Mouse (Mus musculus) liver, embryonic 16.5 days (tissue): Measurements from ENCODE around the gene Obscn. TPM values are rescaled to one million over a fixed set of nuclear protein-coding genes. Genes with fewer than 3 reads are reported as not detected.

Experiments used
- ATAC-seq: fragments of 200-750 bp; cut with Nextera tagmentation; 2 replicates; pipeline ENCODE4 v1.8.0; 2017; ENCODE audit warnings: low read depth, mild to moderate bottlenecking, moderate number of reproducible peaks, moderate library complexity
- H3K27ac ChIP-seq: fragments of 300-500 bp; sonication (generic); 2 replicates; pipeline ENCODE4 v1.5.1; 2014; ENCODE audit warnings: mild to moderate bottlenecking, low read length
- H3K27me3 ChIP-seq: fragments of 300-500 bp; sonication (generic); 2 replicates; pipeline ENCODE4 v1.6.1; 2014; ENCODE audit warnings: low read depth, low read length, mixed read lengths; ENCODE audit not compliant: control insufficient read depth, insufficient read depth
- H3K36me3 ChIP-seq: fragments of 300-500 bp; sonication (generic); 2 replicates; pipeline ENCODE4 v1.6.1; 2014; ENCODE audit warnings: mild to moderate bottlenecking; ENCODE audit not compliant: control insufficient read depth, insufficient read depth
- H3K4me1 ChIP-seq: fragments of 300-500 bp; sonication (generic); 2 replicates; pipeline ENCODE4 v1.6.1; 2014; ENCODE audit warnings: low read depth, low read length, mixed read lengths; ENCODE audit not compliant: control insufficient read depth
- H3K4me2 ChIP-seq: fragments of 300-500 bp; sonication (generic); 2 replicates; pipeline ENCODE4 v1.6.1; 2014; ENCODE audit warnings: low read depth, low read length, mixed read lengths
- H3K4me3 ChIP-seq: fragments of 300-500 bp; sonication (generic); 2 replicates; pipeline ENCODE4 v1.5.1; 2014; ENCODE audit warnings: low read depth, mild to moderate bottlenecking, low read length
- H3K9ac ChIP-seq: fragments of 300-500 bp; sonication (generic); 2 replicates; pipeline ENCODE4 v1.6.1; 2014; ENCODE audit warnings: low read depth, low read length
- H3K9me3 ChIP-seq: fragments of 300-500 bp; sonication (generic); replicated peaks from 2 replicates; pipeline ENCODE4 v1.6.1; 2016; ENCODE audit warnings: low read length; ENCODE audit not compliant: control insufficient read depth
- WGBS: fragments of 180-500 bp; shearing (Covaris S2); extraction: QIAGEN DNeasy Blood & Tissue Kit; methylation state at CpG from one replicate; pipeline ENCODE4 v1.1.7; 2014; ENCODE audit not compliant: insufficient replicate concordance; 5-methylcytosine and 5-hydroxymethylcytosine counted together
- polyA plus RNA-seq: library from polyadenylated mRNA; unstranded; fragments of >200 nt; fragmentation: Nextera tagmentation; extraction: Ambion mirVana; gene quantifications from 2 replicates; pipeline ENCODE4 v1.2.1, GENCODE M21; 2015

Obscn gene
- polyA plus RNA-seq, 1 experiment from 2014 or later = 0.34 TPM

DNA sequence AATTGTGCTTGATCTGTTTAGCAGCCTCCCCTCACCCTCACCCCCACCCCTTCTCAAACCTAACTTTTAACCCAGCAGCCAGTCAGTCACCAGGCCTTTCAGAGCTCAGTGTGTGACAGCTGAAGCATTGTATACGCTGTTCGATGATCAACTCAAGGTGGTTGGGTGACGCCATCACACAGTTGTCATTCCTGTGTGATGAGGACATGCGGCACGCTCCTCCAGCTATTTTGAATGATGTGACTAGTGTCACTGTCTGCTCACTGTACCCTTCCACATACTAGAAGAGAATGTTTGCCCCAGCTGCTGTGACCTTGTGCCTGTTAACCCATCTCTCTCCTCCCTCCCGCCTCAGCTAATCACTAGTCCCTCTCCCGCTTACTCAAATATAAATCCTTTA is 18.0 kb upstream of the Obscn start:
- H3K9ac ChIP-seq = no peak overlapping the region
- 89% methylated on average over 7 of the region's 7 CpGs for WGBS
- H3K27ac ChIP-seq = no peak overlapping the region
- H3K4me1 ChIP-seq = no peaks in the 10 kb centered on the region
- no peaks in the 10 kb centered on the region for H3K27me3 ChIP-seq
- no peak overlapping the region for H3K4me3 ChIP-seq
- no peak overlapping the region for H3K4me2 ChIP-seq
- ATAC-seq = no peak
- no peaks in the 10 kb centered on the region for H3K9me3 ChIP-seq
- H3K36me3 ChIP-seq = peaks cover 33% of the 10 kb centered on the region

DNA sequence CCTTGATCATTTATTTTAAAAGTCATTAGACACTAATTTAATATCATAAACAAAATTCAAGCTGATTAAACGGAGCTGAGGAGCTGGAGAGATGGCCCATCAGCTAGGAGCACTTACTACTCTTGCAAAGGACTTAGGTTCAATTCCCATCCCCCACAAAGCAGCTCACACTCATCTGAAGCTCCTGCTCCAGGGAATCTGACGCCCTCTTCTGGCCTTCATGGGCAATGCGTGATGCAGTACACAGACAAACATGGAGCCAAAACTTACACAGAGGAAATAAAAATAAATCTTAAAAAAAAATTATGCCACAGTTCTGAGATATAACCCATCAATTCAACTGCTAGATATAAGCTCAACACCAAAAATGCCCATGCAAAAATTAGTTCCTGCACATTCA is 15.5 kb upstream of the Obscn start:
- 22% methylated on average over 3 of the region's 3 CpGs for WGBS
- no peaks in the 10 kb centered on the region for H3K4me1 ChIP-seq
- no peak overlapping the region for H3K4me2 ChIP-seq
- H3K4me3 ChIP-seq = no peak overlapping the region
- ATAC-seq = no peak
- H3K27ac ChIP-seq = no peak overlapping the region
- H3K27me3 ChIP-seq = no peaks in the 10 kb centered on the region
- H3K9me3 ChIP-seq = no peaks in the 10 kb centered on the region
- no peak overlapping the region for H3K9ac ChIP-seq
- H3K36me3 ChIP-seq = peaks cover 10% of the 10 kb centered on the region

DNA sequence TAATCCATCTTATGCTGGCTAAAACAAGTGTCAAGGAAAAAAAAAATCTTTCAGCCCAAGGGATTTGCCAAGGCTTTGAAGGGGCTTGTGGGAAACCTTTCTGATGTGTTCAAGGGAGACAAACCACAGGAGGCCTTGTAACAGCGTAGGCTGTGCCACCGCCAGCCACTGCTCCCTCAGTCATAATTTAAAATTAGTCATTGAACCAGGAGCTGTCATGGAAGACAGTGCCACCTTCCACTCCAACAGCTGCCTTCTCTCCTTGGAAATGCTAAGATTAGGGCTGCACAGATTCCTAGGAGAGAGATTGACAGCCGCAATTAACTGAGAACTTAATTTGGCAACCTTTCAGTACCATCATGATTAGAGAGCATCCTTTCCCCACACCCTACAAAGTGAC is 13.1 kb upstream of the Obscn start:
- Histone ChIP-seq H3K27ac (no peak overlapping the region), H3K4me3 (no peak overlapping the region), H3K36me3 (no peaks in the 10 kb centered on the region), H3K4me2 (no peak overlapping the region), H3K4me1 (no peaks in the 10 kb centered on the region), H3K27me3 (no peaks in the 10 kb centered on the region), H3K9me3 (no peaks in the 10 kb centered on the region), H3K9ac (no peak overlapping the region)
- ATAC-seq = no peak
- 59% methylated on average over 3 of the region's 3 CpGs for WGBS

DNA sequence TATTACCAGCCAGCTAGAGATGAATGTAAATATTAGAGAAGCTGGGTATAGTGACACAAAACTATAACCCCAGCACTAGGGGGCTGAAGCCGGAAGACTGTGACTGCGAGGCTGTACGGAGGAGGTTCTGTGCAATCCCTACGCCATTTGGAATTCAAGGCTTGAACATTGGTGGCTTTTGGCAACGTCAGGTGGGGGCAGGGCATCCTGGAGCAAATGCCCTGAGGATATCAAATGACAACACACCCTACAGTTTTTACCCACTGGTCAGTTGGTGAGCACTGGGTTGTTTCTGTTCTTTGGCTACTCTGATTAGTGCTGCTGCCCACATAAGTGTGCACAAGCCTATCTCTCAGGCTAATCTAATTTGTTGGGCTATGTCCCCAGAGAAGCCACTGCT is 6.8 kb upstream of the Obscn start:
- Histone ChIP-seq H3K4me3 (no peak overlapping the region), H3K4me2 (no peak overlapping the region), H3K4me1 (no peaks in the 10 kb centered on the region), H3K27me3 (peaks cover 2% of the 10 kb centered on the region; the same call in 1 of the 2 replicates), H3K9ac (no peak overlapping the region), H3K9me3 (no peaks in the 10 kb centered on the region), H3K36me3 (no peaks in the 10 kb centered on the region), H3K27ac (no peak overlapping the region)
- ATAC-seq = no peak
- 74% methylated on average over 5 of the region's 5 CpGs for WGBS

DNA sequence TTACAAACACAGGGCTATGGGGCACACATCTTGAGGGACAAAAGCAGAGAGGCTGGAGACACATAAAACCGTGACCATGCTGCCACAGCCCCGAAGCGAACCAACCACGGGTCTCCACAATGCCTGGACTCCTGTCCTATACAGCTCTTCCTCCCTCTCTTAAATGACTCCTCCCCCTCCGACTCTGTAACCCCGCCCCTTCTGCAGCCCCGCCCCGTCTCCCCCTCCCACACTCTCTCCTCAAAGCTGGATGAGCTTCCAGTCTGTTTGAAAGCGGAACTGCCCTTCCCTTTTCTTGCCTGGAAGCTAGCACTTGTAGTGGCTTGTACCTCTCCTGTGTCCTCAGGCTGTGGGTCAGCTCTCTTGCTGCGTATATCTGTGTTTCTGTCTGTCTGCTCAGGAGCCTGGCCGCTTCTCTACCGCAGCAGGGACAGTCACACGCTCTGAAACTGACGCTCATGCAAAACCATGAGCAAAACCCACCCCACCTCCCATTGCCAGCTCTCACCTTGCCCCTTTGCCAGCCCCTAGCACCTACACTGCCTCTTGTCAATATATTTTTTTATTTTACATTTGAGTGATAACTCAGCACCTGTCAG is 5.7 kb upstream of the Obscn start:
- H3K9ac ChIP-seq = no peak overlapping the region
- no peaks in the 10 kb centered on the region for H3K36me3 ChIP-seq
- H3K4me2 ChIP-seq = peak overlapping the region; percentile 26
- no peak overlapping the region for H3K27ac ChIP-seq
- ATAC-seq = 0 out of 2 replicates have a peak, but pooled peaks have one; percentile 30
- no peaks in the 10 kb centered on the region for H3K9me3 ChIP-seq
- H3K4me1 ChIP-seq = no peaks in the 10 kb centered on the region
- H3K4me3 ChIP-seq = no peak overlapping the region
- WGBS = 6% methylated on average over 14 of the region's 14 CpGs
- H3K27me3 ChIP-seq = peaks cover 9% of the 10 kb centered on the region

DNA sequence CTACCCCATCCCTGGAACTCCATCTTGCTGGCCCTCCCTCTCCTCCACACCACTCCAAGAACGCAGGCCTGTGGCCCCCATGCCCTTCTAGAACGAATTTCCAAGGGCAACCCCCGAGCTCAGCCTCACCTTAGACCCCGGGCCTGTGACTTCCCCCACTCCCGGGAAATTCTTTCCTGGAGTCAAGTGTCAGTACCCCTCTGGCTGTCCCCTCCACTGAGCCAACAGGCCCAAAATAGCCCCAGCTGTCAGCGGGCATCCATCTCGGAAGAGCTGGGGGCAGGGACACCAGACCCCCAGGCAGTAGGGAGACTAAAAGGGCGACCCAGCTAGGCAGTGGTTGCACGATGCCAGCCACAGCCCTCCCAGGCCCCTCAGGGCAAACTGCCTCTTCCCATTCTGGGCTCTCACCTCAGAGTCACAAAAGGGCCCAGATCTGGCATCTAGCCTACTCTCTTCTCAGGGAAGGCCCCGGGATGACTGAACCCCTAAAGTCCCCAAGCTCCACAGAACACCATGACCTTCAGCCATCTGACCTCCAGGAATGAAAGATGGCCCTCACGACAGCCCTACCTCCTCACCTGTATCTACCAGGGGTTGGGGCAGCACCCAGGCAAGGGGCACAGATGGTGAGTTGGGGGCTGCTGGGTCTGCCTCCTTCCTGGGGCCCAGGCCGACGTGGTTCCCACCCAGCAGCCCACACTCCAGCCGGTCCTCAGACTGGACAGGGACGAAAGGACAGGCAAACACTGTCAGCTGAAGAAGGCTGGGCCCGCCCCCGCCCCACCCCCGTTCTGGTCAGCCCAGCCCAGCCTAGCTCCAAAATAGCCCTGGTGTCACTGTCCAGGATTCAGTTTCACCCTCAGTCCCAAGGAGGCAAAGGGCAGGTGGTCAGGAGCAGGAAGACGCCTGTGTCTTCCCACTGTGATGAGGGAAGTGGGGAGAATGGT is 2.6 kb upstream of the Obscn start:
- Histone ChIP-seq H3K4me2 (no peak overlapping the region), H3K4me1 (no peaks in the 10 kb centered on the region), H3K27me3 (peaks cover 40% of the 10 kb centered on the region), H3K9ac (no peak overlapping the region), H3K27ac (no peak overlapping the region), H3K4me3 (no peak overlapping the region), H3K36me3 (no peaks in the 10 kb centered on the region), H3K9me3 (no peaks in the 10 kb centered on the region)
- peak; percentile 24; the same call in 1 of the 2 replicates for ATAC-seq
- 52% methylated on average over 19 of the region's 19 CpGs for WGBS

DNA sequence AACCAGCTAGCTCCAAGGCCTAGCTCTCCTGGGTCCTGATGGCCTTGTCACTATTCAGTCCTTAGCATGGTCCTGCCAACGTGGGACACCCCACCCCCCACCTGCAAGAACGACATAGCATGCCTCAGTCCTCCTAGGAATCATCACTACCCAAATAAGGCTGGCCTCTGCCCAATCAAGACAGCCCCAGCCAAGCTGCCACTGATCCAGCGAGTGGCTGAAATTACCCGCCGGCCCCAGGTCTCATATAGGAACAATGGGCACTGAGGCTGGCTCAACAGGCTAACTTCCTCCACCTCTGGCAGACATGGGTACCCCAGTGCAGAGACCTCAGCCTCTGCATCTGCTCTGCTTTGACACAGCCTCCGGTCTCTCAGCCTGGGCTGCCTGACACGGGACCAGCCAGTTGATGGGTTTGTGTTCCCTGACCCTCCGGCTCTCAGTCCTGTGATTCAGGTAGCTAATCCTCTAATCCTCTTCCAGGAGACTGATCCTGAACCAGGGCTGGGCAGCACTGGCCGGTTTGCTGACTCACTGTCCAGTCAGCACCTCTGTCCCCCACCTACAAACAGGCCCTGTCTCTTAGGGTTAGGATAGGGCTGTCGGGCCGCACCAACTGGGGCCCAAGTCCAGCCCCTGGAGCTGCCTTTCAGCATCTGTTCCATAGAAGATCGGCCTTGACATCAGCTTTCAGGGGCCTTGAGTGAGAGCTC is 948 bp upstream of the Obscn start:
- H3K9ac ChIP-seq = no peak overlapping the region
- H3K27me3 ChIP-seq = peaks cover 46% of the 10 kb centered on the region
- no peak overlapping the region for H3K4me3 ChIP-seq
- no peak overlapping the region for H3K4me2 ChIP-seq
- no peak overlapping the region for H3K27ac ChIP-seq
- no peaks in the 10 kb centered on the region for H3K9me3 ChIP-seq
- no peak for ATAC-seq
- H3K4me1 ChIP-seq = no peaks in the 10 kb centered on the region
- 62% methylated on average over 12 of the region's 12 CpGs for WGBS
- H3K36me3 ChIP-seq = no peaks in the 10 kb centered on the region

DNA sequence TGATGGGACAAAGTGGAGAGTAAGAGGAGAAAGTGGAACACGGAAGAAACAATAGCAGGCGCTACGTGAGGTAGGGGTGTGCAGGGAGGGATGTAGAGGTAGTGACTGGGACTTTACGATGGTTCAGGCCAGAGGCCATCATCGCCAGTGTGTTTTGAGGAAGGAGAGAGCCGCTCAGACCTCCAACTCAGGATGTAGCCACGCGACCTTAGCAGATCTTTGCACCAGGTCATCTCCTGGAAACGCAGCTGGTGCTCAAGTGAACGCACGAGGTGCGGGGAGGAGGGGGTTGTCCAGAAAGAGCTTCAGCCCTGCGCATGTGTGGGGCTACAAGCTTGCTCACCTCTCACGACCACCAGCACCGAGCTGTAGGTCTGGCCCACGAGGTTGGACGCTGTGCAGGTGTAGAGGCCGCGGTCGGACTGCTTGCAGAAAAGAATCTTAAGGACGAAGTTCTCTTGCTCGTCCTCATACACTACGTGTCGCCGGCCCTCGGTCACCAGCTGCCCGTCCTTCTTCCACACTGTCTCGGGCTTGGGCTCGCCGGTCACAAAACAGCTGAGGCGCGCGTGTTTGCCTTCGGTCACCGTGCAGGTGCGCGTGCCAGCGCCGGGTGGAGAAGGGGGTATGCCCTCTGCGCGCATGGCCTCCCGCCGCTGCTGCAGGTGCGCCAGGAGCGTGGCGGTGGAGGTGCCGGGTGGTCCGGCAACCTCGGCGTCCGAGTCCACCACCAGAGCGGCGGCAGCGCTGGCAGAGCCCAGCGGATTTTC is 966 bp downstream of the Obscn start:
- Histone ChIP-seq H3K4me2 (no peak overlapping the region), H3K36me3 (no peaks in the 10 kb centered on the region), H3K9ac (no peak overlapping the region), H3K27ac (no peak overlapping the region), H3K4me1 (no peaks in the 10 kb centered on the region), H3K9me3 (no peaks in the 10 kb centered on the region), H3K27me3 (peaks cover 46% of the 10 kb centered on the region), H3K4me3 (no peak overlapping the region)
- ATAC-seq = no peak
- WGBS = 9% methylated on average over 55 of the region's 55 CpGs
